Mouse (Mus musculus): ENCODE results near the gene Gpr165. TPM values are rescaled to one million over a fixed set of nuclear protein-coding genes. Genes with fewer than 3 reads are reported as not detected.

Gene Gpr165
- 10 to 100 TPM; 10.9 to 13.3 TPM for total RNA-seq (2021)
- long read RNA-seq, experiment 1: 0 reads
- long read RNA-seq, experiment 2: 0 reads

DNA sequence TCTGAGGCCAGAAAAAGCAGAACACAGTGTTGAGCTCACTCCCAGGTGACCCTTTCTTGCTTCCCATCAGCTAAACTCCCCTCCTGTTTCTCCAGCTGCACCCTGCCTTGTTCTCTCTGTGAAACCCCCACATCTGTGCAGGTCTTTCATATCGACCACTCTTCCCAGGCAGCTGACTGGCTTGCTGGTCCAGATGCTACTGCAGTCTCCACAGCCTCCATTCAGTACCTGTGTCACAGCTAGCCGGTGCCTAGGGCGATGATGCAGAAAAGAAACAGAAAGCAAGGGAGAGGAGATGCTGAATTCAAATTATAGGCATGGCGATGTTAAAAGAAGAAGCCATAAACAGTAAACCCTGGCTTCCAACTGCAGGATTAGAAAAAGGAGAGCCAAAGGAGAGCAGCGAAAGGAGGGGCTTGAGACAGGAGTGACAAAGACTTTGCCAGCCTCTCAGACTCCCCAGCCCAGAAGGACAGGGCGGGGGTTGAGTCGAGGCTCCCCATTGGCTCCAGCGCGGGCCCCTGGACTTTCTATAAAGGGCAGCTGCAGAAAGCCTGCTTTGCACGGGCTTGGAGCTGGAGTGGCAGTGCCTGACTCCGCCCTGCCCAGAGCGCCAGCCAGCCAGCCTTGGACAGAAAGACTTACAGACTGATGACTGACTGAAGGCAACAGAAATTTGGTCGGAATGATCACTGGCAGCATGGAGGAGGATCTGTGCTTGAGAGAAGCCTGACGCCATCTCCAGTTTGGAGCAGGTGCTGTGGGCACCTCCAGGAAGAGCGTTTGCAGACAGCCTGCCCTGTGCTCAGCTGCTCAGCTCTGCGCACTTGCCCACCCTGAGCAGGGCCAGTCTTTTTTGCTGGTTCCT lies at the start of gene Gpr165:
Gene Gpr165 (plus strand): TSS at position 535 of the 868 bp plus-strand sequence.
- DNase-seq (ENCODE audit: low spot score in 2 of 2): peak; percentile 43 to 56

- DNase-seq (ENCODE audit: low spot score in 2 of 2): no peak
Measured at GRCm38 (mm10) chrX:96674871-96675270, 38.4 kb upstream of the Gpr165 start.

Measured in layer of hippocampus, postnatal 14 days (tissue).